ENCODE assay signal across 17 mouse cellular contexts in the genomic region with DNA sequence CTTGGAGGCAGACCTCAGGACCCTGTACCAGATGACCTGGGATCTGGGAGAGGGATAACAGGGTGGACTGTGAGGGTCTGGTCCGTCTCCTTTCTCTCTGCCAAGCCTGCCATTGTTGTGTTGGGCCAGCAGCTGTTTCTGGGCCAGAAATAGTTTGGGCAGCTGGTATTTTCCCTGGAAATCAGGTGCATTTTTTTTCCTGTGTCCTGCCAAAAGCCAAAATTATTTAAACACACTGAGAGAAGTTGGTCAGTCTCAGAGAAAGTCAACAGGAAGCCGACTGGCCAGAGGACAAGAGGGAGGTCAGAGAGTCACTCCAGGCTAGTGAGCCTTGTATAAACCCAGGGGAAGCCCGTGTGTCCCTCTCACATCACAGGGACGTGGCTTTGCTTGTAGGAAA.
DNase-seq lines count a peak whose midpoint lies in the region; ATAC-seq lines count a peak whose summit lies in the region.
"Had no signal": no experiment of that assay in that cellular context is flagged by ENCODE, and none has a peak within 500 bp of the region (broad histone marks: within the 10 kb centered on the region; RNA-seq: fewer than 3 reads in every experiment).

No protein-coding gene starts in this region.

- H3K4me3 ChIP-seq in heart, embryonic 11.5 days (ENCODE audit: low read depth, low read length): no peak overlapping the region
- H3K4me3 ChIP-seq: forebrain, embryonic 13.5 days; limb, embryonic 13.5 days; midbrain, embryonic 12.5 days had no signal

- H3K4me2 ChIP-seq in heart, embryonic 11.5 days: no peak overlapping the region
- H3K4me2 ChIP-seq: forebrain, embryonic 13.5 days; limb, embryonic 13.5 days; midbrain, embryonic 12.5 days had no signal

- H3K36me3 ChIP-seq in heart, embryonic 11.5 days (ENCODE audit: control insufficient read depth, insufficient read depth, low read length): no peaks in the 10 kb centered on the region
- H3K36me3 ChIP-seq: limb, embryonic 13.5 days; midbrain, embryonic 12.5 days had no signal

- intact Hi-C loops in heart, postnatal 36 days (cut with DNase I): no loop called here

- H3K27ac ChIP-seq in heart, embryonic 11.5 days (ENCODE audit: low read depth, low read length): no peak overlapping the region
- H3K27ac ChIP-seq: forebrain, embryonic 13.5 days; hindbrain, postnatal 0 days; limb, embryonic 13.5 days; macrophage; midbrain, embryonic 12.5 days had no signal

- ATAC-seq in heart, embryonic 11.5 days (replicated peaks; ENCODE audit: insufficient number of reproducible peaks, low FRiP score, low TSS enrichment): no peak
- ATAC-seq: forebrain, embryonic 13.5 days; hindbrain, postnatal 0 days had no signal

- H3K27me3 ChIP-seq in heart, embryonic 11.5 days (ENCODE audit: control insufficient read depth, insufficient read depth, low read length): no peaks in the 10 kb centered on the region
- H3K27me3 ChIP-seq: forebrain, embryonic 13.5 days; limb, embryonic 13.5 days; midbrain, embryonic 12.5 days had no signal

- peak; percentile 60 to 74 for DNase-seq in heart, adult 18-20 months
- peak; percentile 35 to 46 for DNase-seq in lung, adult 18-20 months
- DNase-seq in lung, postnatal 14 days: no peak
- peak; percentile 30 to 39 for DNase-seq in heart, postnatal 36 days
- peak; percentile 63 to 70 for DNase-seq in kidney, postnatal 36 days
- DNase-seq in left cerebral cortex, adult 18-20 months (ENCODE audit: low spot score in 2 of 2): no peak
- DNase-seq: adrenal gland, adult 8-10 months; cerebellum, postnatal 10 days; embryo, embryonic 11 days; thymus, adult 2 months had no signal

- H3K9ac ChIP-seq in heart, embryonic 11.5 days (ENCODE audit: low read depth, low read length): no peak overlapping the region
- H3K9ac ChIP-seq: forebrain, embryonic 13.5 days; limb, embryonic 13.5 days; midbrain, embryonic 12.5 days had no signal

- H3K4me1 ChIP-seq in heart, embryonic 11.5 days (ENCODE audit: control insufficient read depth, insufficient read depth, low read length): peaks cover 13% of the 10 kb centered on the region
- H3K4me1 ChIP-seq: forebrain, embryonic 13.5 days; midbrain, embryonic 12.5 days had no signal

- H3K9me3 ChIP-seq in heart, embryonic 11.5 days (replicated peaks; ENCODE audit: control insufficient read depth, low read length): no peaks in the 10 kb centered on the region
- H3K9me3 ChIP-seq: forebrain, embryonic 13.5 days; G1E; limb, embryonic 13.5 days; midbrain, embryonic 12.5 days had no signal

- WGBS in heart, embryonic 11.5 days (ENCODE audit: insufficient replicate concordance): 44% methylated on average over 4 of the region's 4 CpGs

Comparison
In these comparisons a context has a peak if more than half of its experiments do, and no peak if none do; other contexts are left out.
1. DNase-seq: peak in heart, adult 18-20 months (2 of 2), lung, adult 18-20 months (2 of 2), heart, postnatal 36 days (2 of 2) and kidney, postnatal 36 days (2 of 2); none in lung, postnatal 14 days (single experiment) and left cerebral cortex, adult 18-20 months (0 of 2).